Mouse (Mus musculus) heart, embryonic 15.5 days (tissue): Measurements from ENCODE around the gene Col11a1. TPM values are rescaled to one million over a fixed set of nuclear protein-coding genes. Genes with fewer than 3 reads are reported as not detected.

Experiments
- ATAC-seq: fragments of 200-750 bp; cut with Nextera tagmentation; replicated peaks from 2 replicates; pipeline ENCODE4 v1.8.0; 2017; ENCODE audit warnings: low read depth, moderate TSS enrichment; ENCODE audit not compliant: insufficient number of reproducible peaks, insufficient read depth, low FRiP score
- H3K27ac ChIP-seq: fragments of 300-500 bp; sonication (generic); 2 replicates; pipeline ENCODE4 v1.5.1; 2015; ENCODE audit warnings: mild to moderate bottlenecking, inconsistent platforms
- H3K27me3 ChIP-seq: fragments of 300-500 bp; sonication (generic); 2 replicates; pipeline ENCODE4 v1.6.1; 2015; ENCODE audit warnings: inconsistent platforms
- H3K36me3 ChIP-seq: fragments of 300-500 bp; sonication (generic); 2 replicates; pipeline ENCODE4 v1.6.1; 2015; ENCODE audit warnings: mild to moderate bottlenecking, inconsistent platforms
- H3K4me1 ChIP-seq: fragments of 300-500 bp; sonication (generic); replicated peaks from 2 replicates; pipeline ENCODE4 v1.6.1; 2015; ENCODE audit warnings: inconsistent platforms
- H3K4me2 ChIP-seq: fragments of 300-500 bp; sonication (generic); 2 replicates; pipeline ENCODE4 v1.6.1; 2015; ENCODE audit warnings: inconsistent platforms, mild to moderate bottlenecking, moderate library complexity
- H3K4me3 ChIP-seq: fragments of 300-500 bp; sonication (generic); 2 replicates; pipeline ENCODE4 v1.5.1; 2015; ENCODE audit warnings: mild to moderate bottlenecking, inconsistent platforms
- H3K9ac ChIP-seq: fragments of 300-500 bp; sonication (generic); 2 replicates; pipeline ENCODE4 v1.6.1; 2015; ENCODE audit warnings: mild to moderate bottlenecking, inconsistent platforms
- H3K9me3 ChIP-seq: fragments of 300-500 bp; sonication (generic); replicated peaks from 2 replicates; pipeline ENCODE4 v1.6.1; 2016; ENCODE audit warnings: inconsistent platforms
- WGBS: fragments of 180-500 bp; shearing (Covaris S2); methylation state at CpG from one replicate; pipeline ENCODE4 v1.1.7; 2015; ENCODE audit warnings: mixed read lengths; 5-methylcytosine and 5-hydroxymethylcytosine counted together
- polyA plus RNA-seq: library from polyadenylated mRNA; unstranded; fragments of >200 nt; fragmentation: Nextera tagmentation; extraction: Ambion mirVana; gene quantifications from 2 replicates; pipeline ENCODE4 v1.2.1, GENCODE M21; 2015

Gene Col11a1
- 4.5 and 7.3 TPM in 2 replicates for polyA plus RNA-seq

GRCm38 (mm10) chr3:114029971-114030635 lies at the start of gene Col11a1:
Gene Col11a1 (plus strand): TSS chr3:114030540.
- Histone ChIP-seq H3K4me1 (peaks cover 7% of the 10 kb centered on the region), H3K4me2 (peak within 1 kb of the TSS; percentile 96), H3K9ac (peak within 1 kb of the TSS; percentile 54), H3K27me3 (no peaks in the 10 kb centered on the region), H3K9me3 (no peaks in the 10 kb centered on the region), H3K4me3 (peak within 1 kb of the TSS; percentile 73), H3K27ac (no peak within 1 kb of the TSS), H3K36me3 (no peaks in the 10 kb centered on the region)
- peak; percentile 95 for ATAC-seq
- WGBS, result 0% methylated on average over 19 of the region's 19 CpGs

- WGBS, result 81% methylated on average over 6 of the region's 6 CpGs
- H3K9me3 ChIP-seq, result no peaks in the 10 kb centered on the region
- H3K27ac ChIP-seq, result no peak overlapping the region
- H3K4me3 ChIP-seq, result no peak overlapping the region
- no peak overlapping the region for H3K9ac ChIP-seq
- no peak for ATAC-seq
- no peaks in the 10 kb centered on the region for H3K36me3 ChIP-seq
- H3K4me2 ChIP-seq, result no peak overlapping the region
- no peaks in the 10 kb centered on the region for H3K27me3 ChIP-seq
- H3K4me1 ChIP-seq, result no peaks in the 10 kb centered on the region
Observed at GRCm38 (mm10) chr3:113990936-113991335, 39.4 kb upstream of the Col11a1 start.

DNA sequence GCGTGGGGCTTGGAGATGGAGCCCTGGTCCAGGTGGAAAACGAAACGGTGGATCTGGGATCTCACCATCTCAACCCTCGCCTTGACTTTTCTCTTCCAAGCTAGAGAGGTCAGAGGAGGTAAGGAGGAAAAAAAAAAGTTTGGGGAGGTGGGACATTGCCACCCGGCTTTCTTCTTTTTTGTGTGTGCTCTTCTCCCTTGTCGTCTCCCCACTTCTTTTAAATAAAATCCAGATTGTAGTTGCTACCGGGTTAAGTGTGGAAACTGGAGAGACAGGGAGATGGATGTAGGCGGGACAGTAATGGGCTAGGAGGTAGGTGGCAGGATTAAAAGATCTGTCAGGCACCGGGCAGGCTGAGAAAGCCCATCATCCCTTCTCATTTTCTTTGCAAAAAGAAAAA lies 546 bp downstream of the Col11a1 start:
- Histone ChIP-seq H3K36me3 (no peaks in the 10 kb centered on the region), H3K27me3 (no peaks in the 10 kb centered on the region), H3K9ac (peak overlapping the region; percentile 54; the same call in 1 of the 2 replicates), H3K4me2 (peak overlapping the region; percentile 96), H3K4me3 (peak overlapping the region; percentile 73), H3K4me1 (peaks cover 7% of the 10 kb centered on the region), H3K9me3 (no peaks in the 10 kb centered on the region), H3K27ac (no peak overlapping the region)
- WGBS, result under 1% methylated on average over 9 of the region's 9 CpGs
- ATAC-seq, result no peak

DNA sequence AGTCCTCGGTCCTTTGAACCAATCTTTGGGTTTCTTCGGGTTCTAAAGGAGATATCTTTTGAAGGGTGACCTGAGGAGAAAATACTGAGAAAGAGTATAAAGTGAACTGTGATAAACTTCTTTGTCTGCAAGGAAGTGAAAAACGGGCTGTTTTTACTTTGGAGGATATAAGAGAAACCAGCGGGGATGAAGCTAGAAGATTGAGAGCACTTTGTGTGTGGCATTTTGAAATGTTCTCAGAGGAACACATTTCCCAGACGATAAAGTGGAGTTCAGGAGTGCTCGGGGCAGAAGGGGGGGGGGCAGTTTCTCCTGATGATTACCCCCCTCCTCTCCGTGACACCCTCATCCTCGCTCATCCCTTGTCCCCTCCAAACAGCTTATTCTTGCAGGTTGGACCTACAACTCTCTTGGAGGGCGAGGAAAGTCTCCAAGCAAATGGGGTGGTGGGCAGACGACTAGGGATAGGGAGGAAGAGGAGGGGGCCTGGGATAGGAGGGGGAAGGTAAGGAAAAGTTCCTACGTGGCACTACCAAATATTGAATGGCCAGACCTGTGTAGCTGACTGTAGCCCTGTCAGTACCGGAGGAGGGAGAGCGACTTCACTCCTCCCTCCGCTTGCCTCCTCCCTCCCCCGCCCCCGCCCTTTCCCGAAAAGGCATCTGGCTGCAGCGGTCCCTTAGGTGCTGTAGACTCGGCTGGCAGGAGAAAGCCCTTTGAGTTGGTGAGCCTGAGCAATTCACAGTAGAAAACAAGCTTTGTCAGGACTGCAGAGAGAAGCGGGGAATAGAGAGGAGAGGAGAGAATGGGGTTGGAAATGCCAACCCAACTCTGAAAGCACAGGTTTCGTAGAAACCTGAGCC lies 1.2 kb downstream of the Col11a1 start:
- ATAC-seq, result peak; percentile 73; the same call in 1 of the 2 replicates
- Histone ChIP-seq H3K27me3 (no peaks in the 10 kb centered on the region), H3K9ac (peak overlapping the region; percentile 21; the same call in 1 of the 2 replicates), H3K4me1 (peaks cover 7% of the 10 kb centered on the region), H3K9me3 (no peaks in the 10 kb centered on the region), H3K4me2 (peak overlapping the region; percentile 96), H3K4me3 (peak overlapping the region; percentile 73), H3K27ac (no peak overlapping the region), H3K36me3 (no peaks in the 10 kb centered on the region)
- WGBS, result 2% methylated on average over 20 of the region's 21 CpGs

GRCm38 (mm10) chr3:114032333-114032732 lies 2.0 kb downstream of the Col11a1 start:
- Histone ChIP-seq H3K27me3 (no peaks in the 10 kb centered on the region), H3K4me1 (peaks cover 7% of the 10 kb centered on the region), H3K9me3 (no peaks in the 10 kb centered on the region), H3K36me3 (no peaks in the 10 kb centered on the region), H3K27ac (no peak overlapping the region), H3K4me2 (peak overlapping the region; percentile 96), H3K4me3 (peak overlapping the region; percentile 73), H3K9ac (peak overlapping the region; percentile 21; the same call in 1 of the 2 replicates)
- no peak for ATAC-seq
- 10% methylated on average over 4 of the region's 4 CpGs for WGBS

DNA sequence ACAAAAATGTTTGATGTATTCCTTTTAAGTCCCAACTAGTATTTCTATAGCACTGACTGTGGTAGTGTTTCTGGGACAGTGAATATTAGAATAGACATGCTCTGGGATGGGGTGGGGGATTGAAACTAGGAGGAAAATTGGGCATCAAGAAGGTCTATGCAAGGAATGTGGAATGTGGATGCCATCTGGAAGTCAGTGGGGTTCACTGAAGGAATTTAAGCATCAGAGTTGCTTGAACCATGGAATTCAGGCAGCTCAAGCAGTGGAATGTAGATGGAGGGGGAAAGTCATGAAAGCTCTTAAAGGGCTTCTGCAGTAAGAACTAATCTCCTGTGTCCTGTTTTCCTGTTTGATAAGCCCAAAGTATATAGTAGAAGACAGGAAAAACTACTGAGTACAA lies 22.1 kb downstream of the Col11a1 start:
- ATAC-seq, result no peak
- H3K4me3 ChIP-seq, result no peak overlapping the region

DNA sequence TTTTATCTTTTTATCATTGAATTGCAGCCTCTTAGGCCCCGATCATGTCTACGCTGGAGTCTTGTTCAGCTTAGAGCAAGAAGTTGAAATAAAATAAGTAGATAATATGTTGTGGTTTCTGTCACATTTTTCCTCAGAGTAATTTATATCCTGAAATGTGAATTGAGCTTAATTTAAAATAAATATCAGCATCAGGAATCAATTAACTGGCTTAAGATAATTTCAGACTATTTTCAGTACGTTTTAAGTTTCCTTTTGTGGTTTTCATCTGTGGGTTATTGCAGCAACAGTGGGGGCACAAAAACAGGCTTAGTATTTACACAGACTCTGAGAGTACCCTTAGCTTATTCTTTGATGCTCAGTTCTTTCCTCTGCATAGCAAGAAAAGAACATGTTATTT lies 23.2 kb downstream of the Col11a1 start:
- no peak for ATAC-seq

More for the DNA sequence above, 22.1 kb downstream of the Col11a1 start:
- no peak overlapping the region for H3K9ac ChIP-seq
- no peaks in the 10 kb centered on the region for H3K36me3 ChIP-seq
- no peak overlapping the region for H3K27ac ChIP-seq
- no peaks in the 10 kb centered on the region for H3K27me3 ChIP-seq
- H3K4me2 ChIP-seq, result no peak overlapping the region
- no peaks in the 10 kb centered on the region for H3K4me1 ChIP-seq
- no peaks in the 10 kb centered on the region for H3K9me3 ChIP-seq

GRCm38 (mm10) chr3:114065123-114065522 lies 34.8 kb downstream of the Col11a1 start:
- H3K4me3 ChIP-seq, result no peak overlapping the region
- no peaks in the 10 kb centered on the region for H3K27me3 ChIP-seq
- WGBS, result 41% methylated on average over 4 of the region's 4 CpGs
- no peak overlapping the region for H3K9ac ChIP-seq
- no peaks in the 10 kb centered on the region for H3K9me3 ChIP-seq
- 0 out of 2 replicates have a peak overlapping the region, but pooled peaks have one; percentile 41 for H3K4me2 ChIP-seq
- no peak for ATAC-seq
- 0 out of 2 replicates have a peak overlapping the region, but pooled peaks have one; percentile 12 for H3K27ac ChIP-seq
- H3K4me1 ChIP-seq, result no peaks in the 10 kb centered on the region
- H3K36me3 ChIP-seq, result no peaks in the 10 kb centered on the region

More for the DNA sequence above, 23.2 kb downstream of the Col11a1 start:
- Histone ChIP-seq H3K4me2 (no peak overlapping the region), H3K4me1 (no peaks in the 10 kb centered on the region), H3K4me3 (no peak overlapping the region), H3K9ac (no peak overlapping the region), H3K9me3 (no peaks in the 10 kb centered on the region), H3K27ac (no peak overlapping the region), H3K27me3 (no peaks in the 10 kb centered on the region), H3K36me3 (no peaks in the 10 kb centered on the region)
- whole genome bisulfite sequencing, result 67% methylated on average over 3 of the region's 3 CpGs

- peak; percentile 80 for ATAC-seq
- Histone ChIP-seq H3K9ac (no peak overlapping the region), H3K4me2 (peak overlapping the region; percentile 41), H3K4me1 (no peaks in the 10 kb centered on the region), H3K36me3 (no peaks in the 10 kb centered on the region), H3K27ac (peak overlapping the region; percentile 51; the same call in 1 of the 2 replicates), H3K27me3 (no peaks in the 10 kb centered on the region), H3K4me3 (peak overlapping the region; percentile 23), H3K9me3 (no peaks in the 10 kb centered on the region)
- 25% methylated on average over 4 of the region's 4 CpGs for WGBS
Observed at GRCm38 (mm10) chr3:114065587-114065986, 35.2 kb downstream of the Col11a1 start.

- no peak for ATAC-seq
- 70% methylated on average over 7 of the region's 7 CpGs for WGBS
- Histone ChIP-seq H3K27me3 (no peaks in the 10 kb centered on the region), H3K4me3 (no peak overlapping the region), H3K9ac (no peak overlapping the region), H3K4me1 (no peaks in the 10 kb centered on the region), H3K36me3 (no peaks in the 10 kb centered on the region), H3K4me2 (no peak overlapping the region), H3K27ac (no peak overlapping the region), H3K9me3 (no peaks in the 10 kb centered on the region)
Observed at GRCm38 (mm10) chr3:114099335-114099734, 69.0 kb downstream of the Col11a1 start.

DNA sequence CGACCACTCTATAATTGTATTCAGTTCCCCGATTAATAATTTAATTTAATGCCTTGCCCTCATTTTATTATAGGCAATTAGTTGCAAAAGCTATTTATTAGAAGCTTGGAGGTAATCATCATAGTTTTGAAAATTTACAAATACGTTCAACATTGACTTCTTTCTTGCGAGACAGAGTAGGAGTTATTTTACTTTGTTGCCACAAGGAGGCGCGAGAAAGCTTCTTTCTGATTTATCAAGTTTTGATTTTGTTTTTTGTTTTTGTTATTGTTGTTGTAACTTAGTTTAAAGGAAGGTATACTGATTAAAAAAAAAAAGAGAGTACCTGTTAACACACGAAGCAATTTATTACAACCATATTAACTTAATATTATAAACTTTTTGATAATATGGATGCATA lies 76.8 kb downstream of the Col11a1 start:
- no peaks in the 10 kb centered on the region for H3K27me3 ChIP-seq
- no peaks in the 10 kb centered on the region for H3K4me1 ChIP-seq
- H3K4me3 ChIP-seq, result no peak overlapping the region
- no peak overlapping the region for H3K27ac ChIP-seq
- no peak for ATAC-seq
- 24% methylated on average over 7 of the region's 7 CpGs for WGBS
- H3K9me3 ChIP-seq, result no peaks in the 10 kb centered on the region
- H3K36me3 ChIP-seq, result no peaks in the 10 kb centered on the region
- H3K9ac ChIP-seq, result no peak overlapping the region
- no peak overlapping the region for H3K4me2 ChIP-seq
